Mouse (Mus musculus) heart, postnatal 14 days (tissue): ENCODE data around the gene Camkv. TPM values are rescaled to one million over a fixed set of nuclear protein-coding genes. Genes with fewer than 3 reads are reported as not detected.

Experiments
- DNase-seq, 2 experiments: peaks; one replicate each; pipeline ENCODE4 v3.0.0; 2021 to 2022
- intact Hi-C: fragments of 180-260 bp; cut with DNase I; formaldehyde crosslinking; loops from one replicate; pipeline ENCODE4 v1.15.1; 2025
- total RNA-seq, 2 experiments: library from RNA; stranded (reverse); gene quantifications; 2 replicates each; pipeline ENCODE4 v1.2.3; 2021

Camkv gene
- total RNA-seq, 2 experiments from 2014 or later = 0.27 TPM; not detected in 1

GRCm38 (mm10) chr9:107957141-107957540 lies 21.7 kb downstream of the Camkv start:
- DNase-seq = no peak
- intact Hi-C loops = no loop called here

- intact Hi-C loops = no loop called here
- DNase-seq = no peak
Observed at GRCm38 (mm10) chr9:107959896-107960295, 24.4 kb downstream of the Camkv start.

GRCm38 (mm10) chr9:107960928-107961327 lies 25.5 kb downstream of the Camkv start:
- DNase-seq = no peak
- intact Hi-C loops = no loop called here

- DNase-seq = no peak
- intact Hi-C loops = no loop called here
Observed at GRCm38 (mm10) chr9:107961351-107961762, 25.9 kb downstream of the Camkv start.

- intact Hi-C loops = loop anchor here (1.0 to 2.0 kb wide), 2 partner anchors 58 to 91 kb away; partner anchors contain the start of gene Amigo3
- peak; percentile 46 to 47 for DNase-seq
Observed at GRCm38 (mm10) chr9:107961881-107962280, 26.4 kb downstream of the Camkv start.

GRCm38 (mm10) chr9:107962916-107963315 lies 27.4 kb downstream of the Camkv start:
- intact Hi-C loops = loop anchor here (1.0 to 2.0 kb wide), 4 partner anchors 23 to 102 kb away; partner anchors contain the start of gene Amigo3
- DNase-seq = no peak

GRCm38 (mm10) chr9:107963700-107964099 lies 28.2 kb downstream of the Camkv start:
- intact Hi-C loops = loop anchor here (1.0 to 2.0 kb wide), 3 partner anchors 23 to 102 kb away; partner anchors contain the start of gene Amigo3
- DNase-seq = peak; percentile 89 to 92

- intact Hi-C loops = no loop called here
- DNase-seq = no peak
Observed at GRCm38 (mm10) chr9:107964681-107965080, 29.2 kb downstream of the Camkv start.

GRCm38 (mm10) chr9:107966676-107967075 lies 31.2 kb downstream of the Camkv start:
- intact Hi-C loops = no loop called here
- no peak for DNase-seq

- intact Hi-C loops = no loop called here
- no peak for DNase-seq
Observed at GRCm38 (mm10) chr9:107967437-107967836, 32.0 kb downstream of the Camkv start.

- intact Hi-C loops = no loop called here
- DNase-seq = no peak
Observed at GRCm38 (mm10) chr9:107968531-107968930, 33.1 kb downstream of the Camkv start.

- intact Hi-C loops = no loop called here
- DNase-seq = no peak
Observed at GRCm38 (mm10) chr9:107970311-107970710, 34.8 kb downstream of the Camkv start.

GRCm38 (mm10) chr9:107971690-107972541 lies 36.4 kb downstream of the Camkv start:
- intact Hi-C loops = no loop called here
- DNase-seq = peak in 1 of 2 experiments; percentile 40

- no peak for DNase-seq
- intact Hi-C loops = no loop called here
Observed at GRCm38 (mm10) chr9:107974491-107975171, 39.2 kb downstream of the Camkv start.

- peak in 1 of 2 experiments; percentile 43 for DNase-seq
- intact Hi-C loops = no loop called here
Observed at GRCm38 (mm10) chr9:107975399-107976386, 40.2 kb downstream of the Camkv start, which contains the start of gene Uba7. Gene Uba7 (plus strand): TSS chr9:107975505.

GRCm38 (mm10) chr9:107978815-107979214 lies 43.3 kb downstream of the Camkv start:
- DNase-seq = no peak
- intact Hi-C loops = no loop called here

GRCm38 (mm10) chr9:107981684-107982605 lies 46.5 kb downstream of the Camkv start:
- intact Hi-C loops = no loop called here
- DNase-seq = peak in 1 of 2 experiments; percentile 47

- intact Hi-C loops = no loop called here
- DNase-seq = peak; percentile 81 to 85
Observed at GRCm38 (mm10) chr9:107982681-107983346, 47.3 kb downstream of the Camkv start, which contains the start of gene Gm20661. Gene Gm20661 (plus strand): TSS chr9:107983058.
